Mouse (Mus musculus) forebrain, embryonic 14.5 days (tissue): ENCODE data around the gene Ier5. TPM values are rescaled to one million over a fixed set of nuclear protein-coding genes. Genes with fewer than 3 reads are reported as not detected.
A peak's percentile ranks its signal among the peaks of the same experiment; 100 is the strongest.

Source experiments
- ATAC-seq: fragments of 200-750 bp; cut with Nextera tagmentation; 2 replicates; pipeline ENCODE4 v1.8.0; 2017; ENCODE audit warnings: mild to moderate bottlenecking, moderate library complexity
- DNase-seq: peaks from one replicate; pipeline ENCODE4 v3.0.0-alpha.2; 2015; ENCODE audit warnings: low spot score
- H3K27ac ChIP-seq: fragments of 300-500 bp; sonication (generic); 2 replicates; pipeline ENCODE4 v1.5.1; 2014; ENCODE audit warnings: low read depth, mild to moderate bottlenecking, control low read depth, low read length, moderate library complexity
- H3K27me3 ChIP-seq: fragments of 300-500 bp; sonication (generic); replicated peaks from 2 replicates; pipeline ENCODE4 v1.6.1; 2014; ENCODE audit warnings: low read length, control low read depth, mixed read lengths; ENCODE audit not compliant: control insufficient read depth, insufficient read depth
- H3K36me3 ChIP-seq: fragments of 300-500 bp; sonication (generic); 2 replicates; pipeline ENCODE4 v1.6.1; 2014; ENCODE audit warnings: low read length, control low read depth; ENCODE audit not compliant: control insufficient read depth, insufficient read depth
- H3K4me1 ChIP-seq: fragments of 300-500 bp; sonication (generic); 2 replicates; pipeline ENCODE4 v1.6.1; 2014; ENCODE audit warnings: antibody characterized with exemption, low read length, control low read depth; ENCODE audit not compliant: control insufficient read depth, insufficient read depth
- H3K4me2 ChIP-seq: fragments of 300-500 bp; sonication (generic); 2 replicates; pipeline ENCODE4 v1.6.1; 2014; ENCODE audit warnings: mild to moderate bottlenecking, control low read depth, low read length
- H3K4me3 ChIP-seq: fragments of 300-500 bp; sonication (generic); 2 replicates; pipeline ENCODE4 v1.5.1; 2014; ENCODE audit warnings: low read depth, low read length, control low read depth
- H3K9ac ChIP-seq: fragments of 300-500 bp; sonication (generic); 2 replicates; pipeline ENCODE4 v1.6.1; 2014; ENCODE audit warnings: mild to moderate bottlenecking, low read length, control low read depth, moderate library complexity
- H3K9me3 ChIP-seq: fragments of 300-500 bp; sonication (generic); replicated peaks from 2 replicates; pipeline ENCODE4 v1.6.1; 2016; ENCODE audit warnings: low read length, control low read depth, mixed read lengths; ENCODE audit not compliant: control insufficient read depth
- WGBS: fragments of 180-500 bp; shearing (Covaris S2); extraction: QIAGEN DNeasy Blood & Tissue Kit; methylation state at CpG from one replicate; pipeline ENCODE4 v1.1.7; 2014; 5-methylcytosine and 5-hydroxymethylcytosine counted together
- polyA plus RNA-seq: library from polyadenylated mRNA; unstranded; fragments of >200 nt; fragmentation: Nextera tagmentation; extraction: Ambion mirVana; gene quantifications from 2 replicates; pipeline ENCODE4 v1.2.1, GENCODE M21; 2014

Ier5 gene
- polyA plus RNA-seq, 1 experiment from 2014 or later: 24.6 TPM

- H3K27me3 ChIP-seq: no peaks in the 10 kb centered on the region
- DNase-seq (no peak), ATAC-seq (no peak)
- peaks cover 18% of the 10 kb centered on the region for H3K4me1 ChIP-seq
- H3K4me2 ChIP-seq: no peak overlapping the region
- WGBS: 79% methylated on average over 3 of the region's 3 CpGs
- H3K9ac ChIP-seq: no peak overlapping the region
- H3K36me3 ChIP-seq: no peaks in the 10 kb centered on the region
- no peak overlapping the region for H3K4me3 ChIP-seq
- peak overlapping the region; percentile 39; the same call in 1 of the 2 replicates for H3K27ac ChIP-seq
- H3K9me3 ChIP-seq: no peaks in the 10 kb centered on the region
Measured at GRCm38 (mm10) chr1:155077675-155078074, 21.8 kb downstream of the Ier5 start.

GRCm38 (mm10) chr1:155075856-155076255 lies 23.6 kb downstream of the Ier5 start:
- Histone ChIP-seq H3K4me1 (peaks cover 16% of the 10 kb centered on the region), H3K9me3 (no peaks in the 10 kb centered on the region), H3K36me3 (no peaks in the 10 kb centered on the region), H3K4me3 (no peak overlapping the region), H3K27ac (no peak overlapping the region), H3K27me3 (no peaks in the 10 kb centered on the region), H3K9ac (no peak overlapping the region), H3K4me2 (no peak overlapping the region)
- 89% methylated on average over 7 of the region's 7 CpGs for WGBS
- no peak for DNase-seq
- no peak for ATAC-seq

DNA sequence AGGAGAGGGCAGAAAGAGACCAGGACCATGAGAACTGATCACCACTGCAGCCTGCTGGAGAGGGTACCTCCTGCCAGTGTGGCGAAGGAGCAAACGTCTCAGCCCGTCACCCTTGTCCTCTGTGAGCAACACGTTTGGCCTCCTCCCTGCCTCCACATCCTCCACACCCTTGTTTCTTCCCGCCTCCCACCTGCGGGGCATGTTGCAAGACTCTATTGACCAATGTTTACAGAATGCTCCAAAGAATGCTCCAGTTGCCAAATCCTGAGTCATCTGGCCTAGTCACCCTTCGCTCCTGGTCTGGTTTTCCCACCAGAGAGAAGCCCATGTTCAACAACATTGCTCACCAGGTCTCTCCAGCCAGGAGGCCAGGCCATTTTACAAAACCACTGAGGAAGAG lies 24.6 kb downstream of the Ier5 start:
- Histone ChIP-seq H3K4me1 (peaks cover 17% of the 10 kb centered on the region), H3K9ac (no peak overlapping the region), H3K4me3 (no peak overlapping the region), H3K36me3 (no peaks in the 10 kb centered on the region), H3K27me3 (no peaks in the 10 kb centered on the region), H3K27ac (no peak overlapping the region), H3K9me3 (no peaks in the 10 kb centered on the region), H3K4me2 (no peak overlapping the region)
- DNase-seq: no peak
- WGBS: 61% methylated on average over 7 of the region's 7 CpGs
- no peak for ATAC-seq

DNA sequence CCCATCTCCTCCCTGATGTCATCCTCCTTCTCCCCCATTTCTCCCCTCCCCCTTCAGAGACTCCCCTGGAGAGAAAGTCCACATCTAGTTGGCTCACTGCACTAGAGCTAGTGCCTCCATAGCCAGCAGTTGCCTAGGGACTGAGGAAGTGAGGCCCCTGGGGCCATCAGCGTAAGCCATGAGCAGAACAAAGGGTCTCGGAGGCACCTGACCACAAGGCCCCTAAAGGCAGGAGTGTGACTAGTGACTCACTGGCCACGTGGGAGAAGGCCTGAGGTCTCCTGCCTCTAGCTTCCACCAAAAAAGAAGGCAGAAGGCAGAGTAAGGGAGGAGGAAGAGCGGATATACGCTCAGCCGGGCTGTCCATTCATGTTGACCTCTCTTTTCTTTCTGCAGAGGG lies 25.5 kb downstream of the Ier5 start:
- Histone ChIP-seq H3K27me3 (no peaks in the 10 kb centered on the region), H3K4me2 (no peak overlapping the region), H3K4me3 (no peak overlapping the region), H3K36me3 (no peaks in the 10 kb centered on the region), H3K9me3 (no peaks in the 10 kb centered on the region), H3K4me1 (peaks cover 17% of the 10 kb centered on the region), H3K9ac (no peak overlapping the region), H3K27ac (no peak overlapping the region)
- ATAC-seq (no peak), DNase-seq (no peak)
- 79% methylated on average over 6 of the region's 6 CpGs for WGBS

- 24% methylated on average over 7 of the region's 7 CpGs for WGBS
- DNase-seq: no peak
- no peaks in the 10 kb centered on the region for H3K36me3 ChIP-seq
- no peaks in the 10 kb centered on the region for H3K9me3 ChIP-seq
- H3K9ac ChIP-seq: no peak overlapping the region
- ATAC-seq: no peak; the same call in 1 of the 2 replicates
- H3K27ac ChIP-seq: no peak overlapping the region
- H3K4me1 ChIP-seq: peaks cover 17% of the 10 kb centered on the region
- H3K4me3 ChIP-seq: no peak overlapping the region
- no peak overlapping the region for H3K4me2 ChIP-seq
- no peaks in the 10 kb centered on the region for H3K27me3 ChIP-seq
Measured at GRCm38 (mm10) chr1:155073133-155073532, 26.3 kb downstream of the Ier5 start.

GRCm38 (mm10) chr1:155071287-155071876 lies 28.1 kb downstream of the Ier5 start:
- ATAC-seq (peak; percentile 49; the same call in 1 of the 2 replicates), DNase-seq (no peak)
- 14% methylated on average over 7 of the region's 7 CpGs for WGBS
- peaks cover 17% of the 10 kb centered on the region for H3K4me1 ChIP-seq
- no peaks in the 10 kb centered on the region for H3K9me3 ChIP-seq
- no peak overlapping the region for H3K9ac ChIP-seq
- H3K27ac ChIP-seq: no peak overlapping the region
- no peaks in the 10 kb centered on the region for H3K36me3 ChIP-seq
- H3K4me2 ChIP-seq: no peak overlapping the region
- H3K4me3 ChIP-seq: no peak overlapping the region
- no peaks in the 10 kb centered on the region for H3K27me3 ChIP-seq

- ATAC-seq (no peak), DNase-seq (no peak)
- H3K4me1 ChIP-seq: peaks cover 17% of the 10 kb centered on the region
- no peak overlapping the region for H3K9ac ChIP-seq
- 62% methylated on average over 5 of the region's 5 CpGs for WGBS
- no peak overlapping the region for H3K27ac ChIP-seq
- no peak overlapping the region for H3K4me3 ChIP-seq
- H3K27me3 ChIP-seq: no peaks in the 10 kb centered on the region
- no peaks in the 10 kb centered on the region for H3K36me3 ChIP-seq
- no peak overlapping the region for H3K4me2 ChIP-seq
- no peaks in the 10 kb centered on the region for H3K9me3 ChIP-seq
Measured at GRCm38 (mm10) chr1:155070561-155071286, 28.7 kb downstream of the Ier5 start.

- Histone ChIP-seq H3K9me3 (no peaks in the 10 kb centered on the region), H3K9ac (no peak overlapping the region), H3K36me3 (no peaks in the 10 kb centered on the region), H3K4me3 (no peak overlapping the region), H3K27ac (no peak overlapping the region), H3K4me1 (peaks cover 17% of the 10 kb centered on the region), H3K4me2 (no peak overlapping the region), H3K27me3 (no peaks in the 10 kb centered on the region)
- DNase-seq (no peak), ATAC-seq (no peak)
- 59% methylated on average over 7 of the region's 7 CpGs for WGBS
Measured at GRCm38 (mm10) chr1:155069696-155070095, 29.7 kb downstream of the Ier5 start.

DNA sequence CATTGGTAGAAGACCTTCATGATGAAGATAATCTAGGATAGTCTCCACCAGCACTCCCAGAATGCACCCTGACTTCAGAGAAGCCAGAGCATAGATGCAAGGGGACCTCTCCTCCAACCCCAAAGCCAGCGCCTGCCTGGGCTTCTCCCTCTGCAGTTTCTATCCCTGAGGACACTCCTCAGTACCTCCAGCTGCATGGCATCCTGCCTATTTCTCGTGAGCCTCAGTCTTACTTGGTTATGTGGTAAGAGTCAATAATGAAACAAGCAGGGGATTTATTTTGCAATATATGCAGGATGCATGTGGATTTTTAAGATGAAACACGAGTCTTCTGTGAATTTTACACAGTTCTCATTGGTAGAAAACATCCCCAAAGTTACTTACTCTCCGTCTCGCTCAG lies 33.2 kb downstream of the Ier5 start:
- no peak overlapping the region for H3K27ac ChIP-seq
- no peak for DNase-seq
- H3K4me1 ChIP-seq: peaks cover 10% of the 10 kb centered on the region
- no peaks in the 10 kb centered on the region for H3K27me3 ChIP-seq
- H3K9ac ChIP-seq: no peak overlapping the region
- no peak for ATAC-seq
- no peak overlapping the region for H3K4me3 ChIP-seq
- no peak overlapping the region for H3K4me2 ChIP-seq
- no peaks in the 10 kb centered on the region for H3K36me3 ChIP-seq
- H3K9me3 ChIP-seq: no peaks in the 10 kb centered on the region
- WGBS: 88% methylated on average over 5 of the region's 5 CpGs
